Mouse (Mus musculus) heart, postnatal 10 days (tissue): ENCODE data around the gene Ctsf. TPM values are rescaled to one million over a fixed set of nuclear protein-coding genes. Genes with fewer than 3 reads are reported as not detected.

Experiments used
- DNase-seq, 2 experiments: peaks; one replicate each; pipeline ENCODE4 v3.0.0; 2021
- intact Hi-C: fragments of 180-260 bp; cut with DNase I; formaldehyde crosslinking; loops from one replicate; pipeline ENCODE4 v1.15.1; 2025
- total RNA-seq, 2 experiments: library from RNA; stranded (reverse); gene quantifications; 2 replicates each; pipeline ENCODE4 v1.2.3; 2021

Gene Ctsf
- 10 to 100 TPM; 54.7 to 56.0 TPM for total RNA-seq

DNA sequence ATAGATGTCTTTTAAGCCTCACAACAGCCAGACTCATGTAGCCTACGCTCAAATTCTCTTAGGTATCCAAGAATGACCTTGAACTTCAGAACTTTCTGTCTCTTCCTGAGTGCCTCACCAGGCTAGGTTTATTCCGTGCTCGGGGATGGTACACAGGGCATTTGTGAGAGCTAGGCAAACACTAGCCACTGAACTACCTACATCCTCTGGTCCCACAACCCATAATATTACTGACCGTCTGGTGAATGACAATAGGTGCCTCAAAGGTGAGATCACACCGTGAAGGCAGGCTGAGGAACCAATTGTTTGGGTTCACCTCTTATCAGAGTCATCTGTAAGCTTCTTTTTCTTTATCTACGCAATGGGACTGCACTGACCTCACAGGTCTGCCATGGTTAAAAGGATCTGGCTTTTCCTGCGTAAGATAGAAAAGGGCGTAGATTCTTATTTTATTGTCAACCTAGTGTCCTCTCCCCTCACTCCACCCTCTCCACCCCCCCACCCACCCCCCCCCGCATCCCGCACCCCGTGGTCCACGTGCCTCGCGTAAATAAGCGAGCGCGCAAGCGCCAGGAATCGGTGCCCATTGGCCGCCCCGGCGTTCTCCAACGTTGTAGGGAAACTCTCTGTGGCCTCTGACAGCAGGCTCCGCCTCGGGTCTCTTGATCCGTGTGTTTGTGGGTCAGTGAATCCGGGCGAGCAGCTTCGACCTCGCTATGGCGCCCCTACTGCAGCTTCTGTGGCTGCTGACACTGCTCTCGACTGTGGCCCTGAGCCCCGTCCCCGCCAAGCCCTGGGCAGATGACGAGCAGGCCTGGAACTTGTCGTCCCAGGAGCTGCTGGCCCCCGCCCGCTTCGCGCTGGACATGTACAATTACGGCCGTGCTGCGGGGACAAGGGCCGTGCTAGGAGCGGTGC lies at the start of gene Ctsf:
TSS of gene Ctsf (plus strand) at position 579 of the 918 bp plus-strand sequence.
- intact Hi-C loops, result no loop called here

DNA sequence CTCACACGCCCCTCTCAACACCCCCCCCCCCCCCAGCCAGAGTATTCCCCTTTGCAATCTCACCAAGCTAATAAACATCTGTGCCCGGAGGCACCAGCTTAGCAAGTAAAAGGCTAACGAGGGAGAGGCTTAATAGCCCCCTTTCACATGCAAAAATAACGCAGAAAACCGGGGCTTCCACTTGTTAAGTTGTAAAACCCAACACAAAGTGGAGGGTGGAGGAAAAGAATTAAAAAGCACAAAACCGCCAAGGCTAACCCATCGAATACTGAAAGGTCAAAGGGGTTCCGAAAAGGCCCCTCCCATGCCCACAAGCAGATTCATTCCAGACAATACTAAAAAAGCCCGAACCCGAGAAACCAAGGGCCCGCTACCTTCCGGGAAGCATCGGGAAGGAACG lies 44.6 kb upstream of the Ctsf start:
- no peak for DNase-seq
- intact Hi-C loops, result no loop called here

More for the DNA sequence above, at the start of gene Ctsf:
- peak; percentile 90 to 93 for DNase-seq

DNA sequence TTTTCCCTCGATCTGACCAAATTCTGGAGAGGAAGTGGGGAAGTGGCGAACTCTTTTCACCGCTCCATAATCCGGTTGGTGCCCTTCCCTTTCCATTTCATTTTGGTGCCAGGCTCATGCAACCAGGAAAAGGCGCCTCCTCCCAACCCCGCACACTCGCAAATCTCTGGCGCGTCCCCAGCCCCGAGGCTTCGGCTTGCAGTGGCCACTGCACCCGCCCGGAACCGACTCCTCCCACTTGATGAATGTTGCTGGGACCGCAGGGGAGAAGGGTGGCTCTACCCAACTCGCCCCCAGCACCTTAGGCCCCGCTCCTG lies 44.2 kb upstream of the Ctsf start:
- no peak for DNase-seq
- intact Hi-C loops, result loop anchor here (1.0 kb wide), 1 partner anchor 18 kb away; no protein-coding TSS in a partner anchor

DNA sequence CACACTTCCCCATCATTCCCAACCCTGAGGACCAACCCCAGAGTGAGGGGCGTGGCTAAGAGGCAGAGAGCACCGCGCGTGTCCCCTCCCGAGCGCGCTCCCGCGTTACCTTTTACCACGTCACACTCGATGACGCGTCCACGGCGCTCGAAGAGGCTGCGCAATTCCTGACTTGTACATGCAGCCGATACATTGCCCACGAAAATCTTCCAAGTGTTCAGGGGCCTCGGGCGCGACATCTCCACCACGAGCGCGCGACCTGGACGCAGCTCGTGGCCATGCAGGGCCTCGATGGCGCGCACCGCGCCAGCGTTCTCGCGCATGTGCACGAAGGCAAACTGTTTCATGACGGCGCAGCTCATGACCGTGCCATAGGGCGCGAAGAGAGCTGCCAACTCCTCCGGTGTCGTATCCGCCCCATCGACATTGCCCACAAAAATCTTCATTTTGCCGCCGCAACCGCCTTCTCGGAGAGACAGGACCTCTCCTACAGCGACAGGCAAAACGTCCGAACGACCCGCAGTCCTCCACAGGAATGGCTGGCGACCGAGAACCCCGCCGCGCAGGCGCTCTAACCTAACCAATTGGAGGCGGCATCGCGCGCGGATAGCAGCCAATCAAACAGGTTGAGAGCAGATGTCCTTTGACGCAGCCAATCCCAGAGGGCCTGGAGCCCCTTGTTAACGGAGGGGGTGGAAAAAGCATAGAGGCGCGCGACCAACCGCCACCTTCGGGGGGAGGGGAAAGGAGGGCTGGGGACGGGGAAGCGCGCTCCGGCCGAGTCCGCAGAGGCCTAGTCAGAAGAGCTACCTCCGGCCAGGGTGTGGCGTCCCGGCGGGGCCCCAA lies 43.6 kb upstream of the Ctsf start, which contains the start of the genes Gm21992 and Rbm14:
TSS of gene Gm21992 (minus strand) at position 550 of the 846 bp plus-strand sequence.
TSS of gene Rbm14 (minus strand) at position 572 of the 846 bp plus-strand sequence.
- intact Hi-C loops, result loop anchor here (1.0 kb wide), 1 partner anchor 19 kb away; no protein-coding TSS in a partner anchor
- peak; percentile 99 for DNase-seq

DNA sequence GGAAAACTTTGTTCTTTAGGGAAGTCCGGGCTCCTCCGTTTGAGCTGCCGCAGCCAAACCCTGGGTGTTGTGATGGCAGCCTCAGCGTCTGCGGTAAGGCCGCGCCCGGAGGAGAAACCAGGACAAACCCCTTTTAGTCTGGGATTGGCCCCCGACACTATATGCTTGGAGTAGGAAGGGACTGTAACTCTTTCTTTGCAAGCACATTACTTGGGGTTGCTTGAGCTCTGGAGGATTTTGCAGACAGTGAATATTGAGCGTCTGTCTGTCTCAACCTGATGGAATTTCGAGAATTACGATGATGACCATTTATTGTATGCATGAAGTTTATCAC lies 43.1 kb upstream of the Ctsf start:
- intact Hi-C loops, result loop anchor here (1.0 to 2.0 kb wide), 2 partner anchors 20 to 57 kb away; no protein-coding TSS in a partner anchor

DNA sequence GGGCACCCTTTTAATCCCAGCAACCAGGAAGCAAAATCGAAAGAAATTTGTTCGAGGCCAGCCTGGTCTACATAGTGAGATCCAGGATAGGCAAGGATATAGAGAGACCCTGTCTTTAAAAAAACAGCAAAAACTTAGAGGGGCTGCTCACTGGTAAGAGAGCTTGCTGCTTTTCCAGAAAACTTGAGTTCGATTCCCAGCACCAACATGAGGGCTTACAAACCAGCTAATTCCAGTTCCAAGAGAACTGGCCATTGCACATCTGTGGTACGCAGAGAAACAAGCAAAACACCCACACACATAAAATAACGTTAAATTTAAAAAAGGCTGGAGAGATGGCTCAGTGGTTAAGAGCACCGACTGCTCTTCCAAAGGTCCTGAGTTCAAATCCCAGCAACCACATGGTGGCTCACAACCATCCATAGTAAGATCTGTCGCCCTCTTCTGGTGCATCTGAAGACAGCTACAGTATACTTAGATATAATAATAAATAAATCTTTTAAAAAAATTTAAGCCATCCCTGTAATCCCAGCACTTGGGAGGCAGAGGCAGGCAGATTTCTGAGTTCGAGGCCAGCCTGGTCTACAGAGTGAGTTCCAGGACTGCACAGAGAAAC lies 42.5 kb upstream of the Ctsf start:
- intact Hi-C loops, result loop anchor here (2.0 kb wide), 1 partner anchor 58 kb away; no protein-coding TSS in a partner anchor

More for the DNA sequence above, 43.1 kb upstream of the Ctsf start:
- no peak for DNase-seq

DNA sequence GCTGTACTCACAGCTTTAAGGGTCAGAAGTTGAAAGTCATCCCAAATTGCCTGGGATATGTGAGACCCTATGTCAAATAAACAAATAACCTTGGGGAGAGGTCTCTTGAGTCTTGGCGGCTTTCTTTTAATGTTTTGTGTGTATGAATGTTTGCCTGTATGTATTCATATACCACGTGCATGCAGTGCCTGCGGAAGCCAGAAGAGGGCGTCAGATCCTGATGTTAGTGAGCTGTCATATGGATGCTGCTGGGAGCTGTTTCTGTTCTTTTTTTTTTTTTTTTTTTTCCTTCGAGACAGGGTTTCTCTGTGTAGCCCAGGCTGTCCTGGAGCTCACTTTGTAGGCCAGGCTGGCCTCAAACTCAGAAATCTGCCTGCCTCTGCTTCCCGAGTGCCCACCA lies 41.9 kb upstream of the Ctsf start:
- intact Hi-C loops, result loop anchor here (2.0 kb wide), 1 partner anchor 58 kb away; no protein-coding TSS in a partner anchor
- peak in 1 of 2 experiments; percentile 22 for DNase-seq

More for the DNA sequence above, 42.5 kb upstream of the Ctsf start:
- peak in 1 of 2 experiments; percentile 19 for DNase-seq

DNA sequence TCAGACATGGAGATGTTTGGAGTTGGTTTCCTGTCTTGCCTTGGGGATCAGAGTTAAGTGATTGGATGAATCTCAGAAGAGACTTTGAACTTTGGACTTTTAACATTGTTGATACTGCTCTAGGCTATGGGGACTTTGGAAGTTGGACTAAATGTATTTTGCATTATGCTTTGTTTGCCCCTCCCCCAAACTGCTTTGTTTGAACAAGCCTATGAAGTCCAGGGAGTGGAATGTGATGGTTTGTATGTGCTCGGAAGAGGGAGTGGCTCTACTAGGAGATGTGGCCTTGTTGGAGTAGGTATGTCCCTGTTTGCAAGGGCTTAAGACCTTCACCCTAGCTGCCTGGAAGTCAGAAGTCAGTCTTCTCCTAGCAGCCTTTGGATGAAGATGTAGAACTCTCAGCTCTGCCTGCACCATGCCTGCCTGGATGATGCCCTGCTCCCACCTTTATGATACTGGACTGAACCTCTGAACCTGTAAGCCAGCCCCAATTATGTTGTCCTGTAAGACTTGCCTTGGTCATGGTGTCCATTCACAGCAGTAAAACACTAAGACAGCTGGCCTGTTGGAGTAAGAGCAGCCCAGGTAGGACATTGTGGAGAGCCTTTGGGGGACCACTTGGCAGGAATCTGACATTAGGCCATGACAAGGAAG lies 37.6 kb upstream of the Ctsf start:
- intact Hi-C loops, result no loop called here

DNA sequence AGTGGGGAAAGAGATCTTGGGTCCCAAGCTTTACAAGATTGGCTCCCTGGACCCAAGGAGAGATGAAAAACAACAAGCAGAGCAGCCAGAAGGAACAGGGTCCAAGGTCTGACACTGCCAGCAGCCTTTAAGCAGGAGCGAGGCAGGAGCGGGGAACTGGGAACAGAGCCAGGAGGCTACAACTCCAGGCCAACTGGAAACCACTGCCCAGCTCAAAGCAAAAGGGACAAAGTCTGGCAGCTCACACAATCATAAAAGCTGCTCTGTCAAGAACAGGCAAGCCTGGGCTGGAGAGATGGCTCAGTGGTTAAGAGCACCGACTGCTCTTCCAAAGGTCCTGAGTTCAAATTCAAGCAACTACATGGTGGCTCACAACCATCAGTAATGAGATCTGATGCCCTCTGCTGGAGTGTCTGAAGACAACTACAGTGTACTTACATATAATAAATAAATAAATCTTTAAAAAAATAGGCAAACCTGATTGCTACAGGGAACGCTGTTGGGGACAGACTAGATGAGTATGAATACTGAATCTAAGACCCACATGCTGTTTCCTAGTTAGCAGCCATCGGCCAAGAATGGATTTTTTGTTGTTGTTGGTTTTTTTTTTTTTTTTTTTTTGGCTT lies 34.1 kb upstream of the Ctsf start:
- DNase-seq, result peak; percentile 84 to 89
- intact Hi-C loops, result no loop called here

More for the DNA sequence above, 37.6 kb upstream of the Ctsf start:
- no peak for DNase-seq

DNA sequence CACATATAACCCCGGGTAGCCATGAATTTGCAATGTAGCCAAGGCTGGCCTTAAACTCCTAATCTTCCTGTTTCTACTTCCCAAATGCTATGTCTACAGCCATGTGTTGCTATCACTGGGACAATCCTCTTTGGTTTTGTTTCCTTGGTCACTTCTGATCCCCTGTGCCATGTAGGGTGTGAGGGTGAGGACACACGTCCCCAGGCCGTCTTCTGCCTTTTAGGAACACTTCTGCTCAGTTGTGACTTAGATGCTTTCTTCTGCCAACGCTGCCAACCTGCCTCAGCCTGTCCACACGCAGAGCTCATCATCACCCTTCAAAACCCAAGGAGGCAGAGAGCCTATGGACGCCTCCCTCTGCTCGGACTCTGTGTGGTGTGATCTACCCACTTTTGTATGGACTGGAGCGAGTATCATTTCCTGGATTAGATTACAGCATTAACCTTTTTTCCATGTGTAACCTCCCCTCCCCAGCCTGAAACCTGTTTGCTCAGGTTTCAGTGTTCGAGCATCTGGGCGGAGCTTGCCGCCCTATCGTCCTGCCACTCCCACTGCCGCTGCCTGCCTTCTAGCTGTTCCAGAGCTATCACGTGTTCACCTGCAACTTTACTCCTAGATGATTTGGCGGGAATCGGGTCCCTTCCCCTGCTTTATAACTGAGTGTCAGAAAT lies 26.4 kb upstream of the Ctsf start:
- DNase-seq, result no peak
- intact Hi-C loops, result no loop called here

DNA sequence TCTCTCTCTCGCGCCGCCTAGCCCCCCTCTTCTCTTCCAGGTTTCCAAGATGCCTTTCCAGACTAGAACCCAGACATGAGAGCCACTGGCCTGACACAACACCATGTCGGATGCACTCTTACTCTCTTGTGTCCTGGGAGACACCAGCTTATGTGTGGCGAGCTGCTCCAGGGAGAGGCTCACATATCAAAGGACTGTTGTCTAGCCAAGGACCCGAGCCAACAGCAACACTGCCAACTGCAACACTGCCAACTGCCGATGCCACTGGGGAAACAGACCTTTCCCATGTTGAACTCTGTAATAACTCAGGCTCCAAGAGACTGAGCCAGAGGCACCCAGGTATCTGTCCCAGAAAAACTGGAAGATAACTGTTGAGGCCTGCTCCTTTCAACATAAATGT lies 25.8 kb upstream of the Ctsf start:
- intact Hi-C loops, result no loop called here
- DNase-seq, result peak; percentile 87

DNA sequence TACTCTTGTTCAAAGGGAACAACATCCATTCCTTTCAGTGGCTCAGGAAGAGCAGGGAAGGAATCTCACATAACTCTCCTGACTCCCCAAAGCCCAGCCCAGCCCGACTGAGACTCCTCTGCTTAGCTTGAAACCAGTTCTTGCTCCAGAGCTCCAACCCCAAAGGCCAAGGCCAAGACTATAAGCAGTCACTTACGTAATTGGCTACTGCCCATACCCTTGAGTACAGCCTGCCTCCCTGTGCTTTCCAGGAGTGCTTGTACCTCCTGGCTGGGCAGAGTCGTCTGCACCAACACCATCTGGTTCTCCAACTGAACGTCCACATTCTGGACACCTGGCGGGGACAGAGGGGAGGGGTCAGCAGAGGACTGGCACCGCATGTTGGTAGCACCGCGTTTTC lies 21.0 kb upstream of the Ctsf start:
- DNase-seq, result no peak

DNA sequence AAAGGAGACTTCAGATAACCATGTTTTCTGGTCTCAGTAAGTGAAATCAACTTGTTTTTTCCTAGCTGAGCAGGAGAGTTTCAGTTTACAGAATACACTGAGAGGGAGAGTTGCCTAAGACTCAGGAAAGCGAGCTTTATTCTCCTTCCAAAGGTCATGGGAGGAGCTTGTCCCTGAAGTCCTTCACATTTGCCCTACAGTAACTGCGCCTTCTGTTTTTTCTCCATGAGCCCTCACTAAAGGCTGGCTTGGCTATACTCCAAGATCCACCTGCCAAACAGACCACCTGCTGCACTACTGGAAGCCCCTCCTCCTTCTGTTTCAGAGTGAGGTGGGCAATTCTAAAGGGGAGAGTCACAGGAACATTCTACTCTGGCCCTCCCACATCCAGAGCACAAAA lies 18.8 kb upstream of the Ctsf start:
- intact Hi-C loops, result loop anchor here (5.0 to 10.0 kb wide), 2 partner anchors 209 to 331 kb away; partner anchors contain the start of gene Rce1
- no peak for DNase-seq

More for the DNA sequence above, 21.0 kb upstream of the Ctsf start:
- intact Hi-C loops, result loop anchor here (10.0 kb wide), 1 partner anchor 329 kb away; no protein-coding TSS in a partner anchor

DNA sequence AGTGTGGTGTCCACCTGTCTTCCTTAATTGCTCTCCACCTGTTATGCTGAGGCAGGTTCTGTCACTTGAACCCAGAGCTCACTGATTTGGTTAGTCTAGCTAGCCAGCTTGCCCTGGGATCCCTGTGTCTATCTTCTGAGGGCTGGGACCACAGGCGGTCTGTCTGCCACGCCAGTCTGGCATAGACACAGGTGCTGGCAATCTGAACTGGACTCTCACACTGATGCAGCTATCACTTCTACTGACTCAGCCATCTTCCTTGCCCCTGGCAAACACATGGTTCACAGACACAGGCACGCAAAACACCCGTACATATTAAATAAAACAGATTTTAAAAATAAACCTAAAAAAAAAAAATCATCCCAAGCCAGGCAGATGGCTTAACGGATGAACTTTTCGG lies 17.9 kb upstream of the Ctsf start:
- intact Hi-C loops, result loop anchor here (5.0 to 10.0 kb wide), 2 partner anchors 210 to 332 kb away; partner anchors contain the start of gene Rce1
- no peak for DNase-seq

DNA sequence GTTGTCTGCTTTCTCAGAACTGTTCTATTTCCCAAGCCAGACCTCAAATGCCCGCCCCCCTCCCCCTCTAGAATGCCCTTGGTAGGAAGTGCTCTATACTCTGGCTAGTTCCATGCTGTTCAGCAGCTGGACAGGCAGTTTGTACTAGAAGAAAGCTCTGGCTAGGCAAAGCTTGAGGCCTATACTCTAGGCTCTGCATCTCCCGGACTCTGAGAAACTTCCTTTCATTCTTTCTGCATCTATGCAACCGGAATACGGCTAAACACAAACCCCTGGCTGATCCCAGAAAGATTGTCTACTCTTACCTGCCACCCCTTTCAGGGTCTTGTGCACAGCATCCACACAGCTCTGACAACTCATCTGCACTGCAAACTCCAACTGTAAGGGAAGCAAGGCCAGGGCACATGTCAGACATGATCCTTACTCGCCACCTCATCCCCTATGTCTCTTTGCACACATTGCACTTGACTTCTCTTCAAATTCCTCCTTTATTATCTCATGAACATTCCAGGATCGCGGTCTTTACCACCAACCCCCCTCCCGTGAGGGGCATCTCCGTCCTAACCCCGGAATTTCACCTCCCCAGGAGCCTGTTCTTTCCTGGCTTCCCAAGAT lies 16.3 kb upstream of the Ctsf start:
- intact Hi-C loops, result loop anchor here (5.0 to 10.0 kb wide), 2 partner anchors 211 to 334 kb away; partner anchors contain the start of gene Rce1
- DNase-seq, result peak in 1 of 2 experiments; percentile 19

DNA sequence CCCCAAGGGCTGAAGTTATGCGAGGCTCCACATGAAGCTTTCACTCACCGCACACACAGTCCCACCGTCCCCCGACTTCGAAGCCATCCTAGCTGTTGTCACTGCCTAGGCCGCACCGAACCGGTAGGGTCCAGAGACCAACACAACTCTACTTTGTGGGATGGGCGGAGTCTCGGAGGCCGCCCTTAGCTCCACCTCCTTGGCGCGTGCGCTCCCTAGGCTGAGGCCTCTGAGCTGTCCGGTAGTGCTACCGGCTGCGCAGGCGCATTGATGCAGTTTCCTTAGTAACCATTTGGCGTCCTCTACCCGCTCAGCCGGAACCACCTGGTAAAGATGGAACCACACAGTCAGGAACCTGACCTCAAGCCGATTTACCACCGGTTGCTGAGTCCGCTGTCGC lies 15.8 kb upstream of the Ctsf start, which contains the start of the genes Ccs and Ccdc87:
TSS of gene Ccs (minus strand) at position 184 of the 400 bp plus-strand sequence.
TSS of gene Ccdc87 (plus strand) at position 218 of the 400 bp plus-strand sequence.
- intact Hi-C loops, result loop anchor here (5.0 to 10.0 kb wide), 2 partner anchors 212 to 334 kb away; partner anchors contain the start of gene Rce1
- DNase-seq, result peak; percentile 98

DNA sequence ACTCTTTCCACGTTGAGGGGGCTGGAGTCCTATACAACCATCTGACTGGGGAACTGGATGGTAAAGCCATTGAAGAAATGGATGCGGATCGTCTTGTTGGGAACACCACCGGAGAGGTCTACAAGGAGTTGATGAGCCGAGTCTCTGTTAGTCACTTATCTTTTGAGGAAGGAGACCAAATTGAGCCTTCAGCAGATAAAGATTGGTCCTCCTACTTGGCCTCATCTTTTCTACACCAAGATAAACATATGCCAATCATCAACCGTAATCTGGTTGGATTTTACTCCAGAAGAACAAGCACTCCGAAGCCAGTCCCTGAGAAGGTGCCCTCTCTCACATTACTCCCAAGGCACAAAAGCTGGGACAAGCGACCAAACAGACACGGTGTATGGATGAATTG lies 14.1 kb upstream of the Ctsf start:
- DNase-seq, result no peak

DNA sequence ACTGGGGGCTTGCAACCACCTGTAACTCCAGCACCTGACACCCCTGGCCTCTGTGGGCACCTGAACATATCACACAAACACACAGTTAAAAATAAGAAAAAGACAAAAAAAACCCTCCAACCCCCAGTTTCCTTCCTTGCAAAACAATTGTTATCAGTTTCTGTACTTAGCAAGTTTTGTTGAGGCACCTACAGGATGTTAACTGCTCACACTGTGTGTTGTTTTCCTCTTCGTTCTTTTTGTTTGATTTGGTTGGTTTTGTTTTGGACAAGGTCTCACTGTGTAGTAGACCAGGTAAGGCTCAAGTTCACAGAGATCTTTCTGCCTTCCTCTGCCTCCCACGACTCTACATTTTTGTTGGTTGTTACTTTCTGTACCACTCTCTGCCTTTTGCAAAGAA lies 12.3 kb upstream of the Ctsf start:
- intact Hi-C loops, result no loop called here
- no peak for DNase-seq

More for the DNA sequence above, 14.1 kb upstream of the Ctsf start:
- intact Hi-C loops, result no loop called here
